Mouse (Mus musculus) midbrain, embryonic 14.5 days (tissue): ENCODE measurements around the gene Ptprj. TPM values are rescaled to one million over a fixed set of nuclear protein-coding genes. Genes with fewer than 3 reads are reported as not detected.

Experiments
- ATAC-seq: fragments of 200-750 bp; cut with Nextera tagmentation; 2 replicates; pipeline ENCODE4 v1.8.0; 2017; ENCODE audit warnings: moderate number of reproducible peaks, moderate library complexity; ENCODE audit not compliant: low FRiP score, low TSS enrichment
- DNase-seq: peaks from one replicate; pipeline ENCODE4 v3.0.0-alpha.2; 2015
- H3K27ac ChIP-seq: fragments of 300-500 bp; sonication (generic); replicated peaks from 2 replicates; pipeline ENCODE4 v1.5.1; 2014; ENCODE audit warnings: mild to moderate bottlenecking, low read depth, low read length, moderate library complexity
- H3K27me3 ChIP-seq: fragments of 300-500 bp; sonication (generic); 2 replicates; pipeline ENCODE4 v1.6.1; 2014; ENCODE audit warnings: low read length, control low read depth, mixed read lengths; ENCODE audit not compliant: control insufficient read depth, insufficient read depth
- H3K36me3 ChIP-seq: fragments of 300-500 bp; sonication (generic); 2 replicates; pipeline ENCODE4 v1.6.1; 2014; ENCODE audit warnings: low read length, control low read depth; ENCODE audit not compliant: control insufficient read depth, insufficient read depth
- H3K4me1 ChIP-seq: fragments of 300-500 bp; sonication (generic); 2 replicates; pipeline ENCODE4 v1.6.1; 2014; ENCODE audit warnings: mild to moderate bottlenecking, antibody characterized with exemption, low read length, control low read depth; ENCODE audit not compliant: control insufficient read depth, insufficient read depth
- H3K4me2 ChIP-seq: fragments of 300-500 bp; sonication (generic); 2 replicates; pipeline ENCODE4 v1.6.1; 2014; ENCODE audit warnings: mild to moderate bottlenecking, low read length, moderate library complexity
- H3K4me3 ChIP-seq: fragments of 300-500 bp; sonication (generic); replicated peaks from 2 replicates; pipeline ENCODE4 v1.5.1; 2014; ENCODE audit warnings: low read depth, low read length
- H3K9ac ChIP-seq: fragments of 300-500 bp; sonication (generic); replicated peaks from 2 replicates; pipeline ENCODE4 v1.6.1; 2014; ENCODE audit warnings: mild to moderate bottlenecking, low read length, moderate library complexity
- H3K9me3 ChIP-seq: fragments of 300-500 bp; sonication (generic); 2 replicates; pipeline ENCODE4 v1.6.1; 2016; ENCODE audit warnings: low read length, control low read depth, mixed read lengths; ENCODE audit not compliant: control insufficient read depth
- WGBS: fragments of 180-500 bp; shearing (Covaris S2); extraction: QIAGEN DNeasy Blood & Tissue Kit; methylation state at CpG from one replicate; pipeline ENCODE4 v1.1.7; 2014; 5-methylcytosine and 5-hydroxymethylcytosine counted together
- polyA plus RNA-seq: library from polyadenylated mRNA; unstranded; fragments of >200 nt; fragmentation: Nextera tagmentation; extraction: Ambion mirVana; gene quantifications from 2 replicates; pipeline ENCODE4 v1.2.1, GENCODE M21; 2014

The Ptprj gene
- polyA plus RNA-seq, 1 experiment from 2014 or later: 7.1 TPM

DNA sequence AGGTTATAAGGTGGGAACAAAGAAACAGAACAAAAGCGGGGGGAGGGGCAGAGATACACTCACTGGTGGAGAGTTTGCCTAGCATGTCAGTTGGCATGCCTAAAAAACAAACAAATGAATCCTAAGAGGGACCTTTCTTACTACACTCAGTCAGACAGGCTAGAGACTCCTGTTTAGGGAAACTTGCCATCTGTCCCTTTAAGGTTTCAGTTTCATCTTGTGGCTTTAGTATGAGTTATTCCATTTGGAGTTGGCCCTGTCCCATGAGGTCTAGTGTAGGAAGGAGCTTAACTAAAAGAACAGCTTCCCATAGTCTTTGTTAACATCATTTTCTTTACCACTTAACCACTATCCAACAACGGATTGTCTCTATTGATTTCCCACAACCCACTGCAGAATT, 32.6 kb upstream of the Ptprj start:
- H3K27me3 ChIP-seq: no peaks in the 10 kb centered on the region
- no peak for DNase-seq
- ATAC-seq: no peak
- H3K4me2 ChIP-seq: no peak overlapping the region
- no peaks in the 10 kb centered on the region for H3K36me3 ChIP-seq
- 81% methylated on average over 2 of the region's 2 CpGs for whole genome bisulfite sequencing
- H3K4me3 ChIP-seq: no peak overlapping the region
- H3K4me1 ChIP-seq: no peaks in the 10 kb centered on the region
- no peaks in the 10 kb centered on the region for H3K9me3 ChIP-seq
- H3K27ac ChIP-seq: no peak overlapping the region
- H3K9ac ChIP-seq: no peak overlapping the region

DNA sequence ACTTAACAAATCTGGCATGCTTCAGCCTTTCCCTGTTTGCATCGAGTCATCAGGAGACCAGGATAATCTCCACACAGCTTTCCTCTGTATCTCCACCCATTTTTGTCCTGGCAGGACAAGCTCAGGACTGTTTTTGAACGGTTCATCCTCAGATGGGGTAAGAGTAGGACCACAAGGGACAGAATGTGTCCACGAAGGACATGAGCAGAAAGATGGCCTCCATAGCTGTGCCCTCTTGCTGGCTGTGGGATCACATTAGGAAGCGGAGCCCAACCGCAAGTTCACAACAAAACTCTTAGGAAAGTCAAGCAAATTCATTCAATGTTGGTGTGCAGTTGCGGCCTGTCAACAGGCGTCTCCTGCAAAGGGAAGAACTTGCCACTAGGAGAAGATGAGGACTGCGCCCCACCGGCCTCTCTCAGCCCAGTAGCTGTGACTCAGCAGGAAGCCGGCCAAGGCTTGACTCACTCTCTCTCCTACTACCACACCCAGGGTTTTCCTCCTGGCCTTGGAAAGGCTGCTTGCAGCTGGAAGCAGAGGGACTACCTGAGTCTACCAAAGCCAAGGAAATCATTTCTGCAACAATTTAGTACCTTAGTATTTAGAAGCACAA, 31.6 kb upstream of the Ptprj start:
- Histone ChIP-seq H3K9me3 (no peaks in the 10 kb centered on the region), H3K4me2 (no peak overlapping the region), H3K27me3 (no peaks in the 10 kb centered on the region), H3K4me1 (no peaks in the 10 kb centered on the region), H3K27ac (no peak overlapping the region), H3K9ac (no peak overlapping the region), H3K4me3 (no peak overlapping the region), H3K36me3 (no peaks in the 10 kb centered on the region)
- no peak for DNase-seq
- 90% methylated on average over 10 of the region's 10 CpGs for WGBS
- ATAC-seq: no peak

DNA sequence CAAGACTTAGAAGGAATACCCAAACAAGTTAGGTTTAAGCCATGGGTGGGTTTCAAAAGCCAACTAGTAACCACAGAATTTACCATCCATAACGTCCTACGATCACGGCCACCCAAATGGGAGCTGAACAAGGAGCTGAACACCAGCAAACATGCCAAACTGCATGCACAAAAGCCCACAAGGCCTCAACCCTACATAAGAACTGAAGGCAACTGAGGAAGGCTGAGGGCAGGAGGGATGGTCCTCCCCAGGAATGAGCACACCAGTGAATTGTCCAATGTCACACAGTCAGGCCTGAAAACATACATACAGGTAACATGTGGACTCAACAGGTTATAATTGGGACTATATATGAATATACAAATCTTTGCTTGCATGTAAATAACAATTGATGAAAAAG, 20.6 kb upstream of the Ptprj start:
- Histone ChIP-seq H3K4me1 (no peaks in the 10 kb centered on the region), H3K27ac (no peak overlapping the region), H3K4me3 (no peak overlapping the region), H3K4me2 (no peak overlapping the region), H3K27me3 (no peaks in the 10 kb centered on the region), H3K9ac (no peak overlapping the region), H3K9me3 (no peaks in the 10 kb centered on the region), H3K36me3 (no peaks in the 10 kb centered on the region)
- 98% methylated on average over 3 of the region's 3 CpGs for WGBS
- DNase-seq (no peak), ATAC-seq (no peak)

DNA sequence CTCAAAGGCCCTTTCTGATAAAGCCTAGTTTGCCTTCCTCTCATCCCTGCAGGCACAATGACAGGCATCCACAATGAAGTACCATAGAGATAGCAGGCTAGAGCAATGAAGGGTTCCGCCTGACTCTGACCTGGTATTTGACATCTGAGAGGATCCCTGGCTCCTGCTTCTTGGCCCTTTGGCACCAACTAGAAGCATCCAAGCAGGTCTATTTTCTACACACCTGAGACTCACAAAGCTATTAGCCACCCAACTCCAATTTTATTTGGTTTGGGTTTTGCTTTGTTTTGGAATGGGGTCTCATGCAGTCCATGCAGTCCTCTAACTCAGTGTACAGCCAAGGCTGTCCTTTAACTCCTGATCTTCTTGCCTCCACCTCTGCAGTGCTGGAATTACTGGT, 7.7 kb upstream of the Ptprj start:
- Histone ChIP-seq H3K4me3 (no peak overlapping the region), H3K27ac (no peak overlapping the region), H3K9ac (no peak overlapping the region), H3K36me3 (no peaks in the 10 kb centered on the region), H3K9me3 (0 out of 2 replicates have a peak, but pooled peaks cover 3% of the 10 kb centered on the region), H3K4me1 (no peaks in the 10 kb centered on the region), H3K27me3 (no peaks in the 10 kb centered on the region), H3K4me2 (no peak overlapping the region)
- ATAC-seq (no peak), DNase-seq (no peak)
- 82% methylated on average over 1 of the region's 1 CpGs for WGBS

DNA sequence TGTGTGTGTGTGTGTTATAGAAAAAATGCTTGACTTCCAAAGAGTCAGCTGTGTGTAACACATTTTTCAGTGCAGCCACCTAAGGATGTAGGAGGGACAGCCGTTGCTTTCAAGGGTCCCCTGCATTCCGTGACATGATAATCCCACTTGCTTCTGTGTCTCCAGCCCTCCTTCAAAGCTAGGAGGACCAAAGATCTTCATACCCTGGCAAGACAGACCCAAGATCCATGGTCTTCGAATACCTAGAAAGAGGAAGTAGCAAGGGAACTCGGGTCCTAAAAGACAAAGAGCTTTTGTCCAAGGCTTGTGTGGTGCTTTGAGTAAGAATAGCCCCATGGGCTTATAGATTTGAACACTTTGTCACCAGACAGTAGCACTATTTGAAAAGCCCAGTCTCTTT, 4.1 kb upstream of the Ptprj start:
- no peaks in the 10 kb centered on the region for H3K27me3 ChIP-seq
- DNase-seq: no peak
- ATAC-seq: no peak
- 0 out of 2 replicates have a peak, but pooled peaks cover 3% of the 10 kb centered on the region for H3K9me3 ChIP-seq
- 51% methylated on average over 4 of the region's 4 CpGs for WGBS
- H3K4me2 ChIP-seq: no peak overlapping the region
- H3K4me1 ChIP-seq: 0 out of 2 replicates have a peak, but pooled peaks cover 3% of the 10 kb centered on the region
- H3K27ac ChIP-seq: no peak overlapping the region
- H3K9ac ChIP-seq: no peak overlapping the region
- no peak overlapping the region for H3K4me3 ChIP-seq
- no peaks in the 10 kb centered on the region for H3K36me3 ChIP-seq

DNA sequence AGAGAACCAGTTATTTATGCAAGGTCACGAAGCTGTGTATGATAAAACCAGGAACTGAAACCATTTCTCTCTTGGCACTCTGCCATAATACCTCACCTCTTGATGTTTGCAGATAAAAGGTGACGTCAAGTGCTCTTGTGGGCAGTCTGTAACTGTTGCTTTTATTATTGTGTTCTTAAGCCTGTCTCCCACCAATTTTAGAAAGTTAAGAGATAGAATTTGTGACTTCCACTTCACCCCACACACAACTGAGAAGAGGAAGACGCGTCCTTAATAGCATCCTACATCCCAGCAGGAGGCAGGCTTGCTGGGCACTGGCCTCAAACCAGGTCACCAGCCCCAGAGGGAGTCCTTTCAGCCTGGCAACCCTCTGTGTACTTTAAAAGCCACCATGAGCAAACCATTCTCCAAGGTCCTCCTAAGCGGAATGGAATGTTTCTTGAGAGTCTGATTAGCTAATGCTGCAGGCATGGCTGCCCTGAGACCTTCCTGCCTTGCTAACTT, 3.2 kb upstream of the Ptprj start:
- H3K36me3 ChIP-seq: no peaks in the 10 kb centered on the region
- no peak for DNase-seq
- 32% methylated on average over 5 of the region's 5 CpGs for WGBS

DNA sequence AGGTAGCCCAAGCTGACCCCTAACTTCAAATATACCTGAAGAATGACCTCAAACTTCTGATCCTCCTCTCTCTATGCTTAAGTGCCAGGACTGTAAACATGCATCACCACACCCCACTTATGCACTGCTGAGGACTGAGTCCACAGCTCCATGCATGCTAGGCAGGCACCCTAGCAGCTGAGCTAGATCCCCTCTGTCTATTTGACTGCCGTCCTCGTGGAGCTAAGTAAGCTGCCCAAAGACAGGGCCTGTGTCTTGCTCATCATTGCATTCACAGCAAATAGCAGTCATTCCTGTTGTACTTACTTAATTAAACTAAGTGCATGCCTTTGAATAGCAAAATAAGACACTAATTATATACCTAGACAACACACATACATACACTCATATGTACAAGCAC, 2.4 kb upstream of the Ptprj start:
- Histone ChIP-seq H3K36me3 (no peaks in the 10 kb centered on the region), H3K27me3 (no peaks in the 10 kb centered on the region), H3K9me3 (0 out of 2 replicates have a peak, but pooled peaks cover 3% of the 10 kb centered on the region), H3K9ac (no peak overlapping the region), H3K27ac (no peak overlapping the region), H3K4me1 (0 out of 2 replicates have a peak, but pooled peaks cover 3% of the 10 kb centered on the region), H3K4me2 (no peak overlapping the region), H3K4me3 (no peak overlapping the region)
- 57% methylated on average over 2 of the region's 2 CpGs for WGBS
- no peak for ATAC-seq
- no peak for DNase-seq

More for the DNA sequence above, 3.2 kb upstream of the Ptprj start:
- 0 out of 2 replicates have a peak, but pooled peaks cover 3% of the 10 kb centered on the region for H3K9me3 ChIP-seq
- H3K4me3 ChIP-seq: no peak overlapping the region
- H3K4me1 ChIP-seq: 0 out of 2 replicates have a peak, but pooled peaks cover 3% of the 10 kb centered on the region
- H3K4me2 ChIP-seq: no peak overlapping the region
- no peak overlapping the region for H3K27ac ChIP-seq
- H3K9ac ChIP-seq: no peak overlapping the region
- no peaks in the 10 kb centered on the region for H3K27me3 ChIP-seq
- no peak for ATAC-seq

DNA sequence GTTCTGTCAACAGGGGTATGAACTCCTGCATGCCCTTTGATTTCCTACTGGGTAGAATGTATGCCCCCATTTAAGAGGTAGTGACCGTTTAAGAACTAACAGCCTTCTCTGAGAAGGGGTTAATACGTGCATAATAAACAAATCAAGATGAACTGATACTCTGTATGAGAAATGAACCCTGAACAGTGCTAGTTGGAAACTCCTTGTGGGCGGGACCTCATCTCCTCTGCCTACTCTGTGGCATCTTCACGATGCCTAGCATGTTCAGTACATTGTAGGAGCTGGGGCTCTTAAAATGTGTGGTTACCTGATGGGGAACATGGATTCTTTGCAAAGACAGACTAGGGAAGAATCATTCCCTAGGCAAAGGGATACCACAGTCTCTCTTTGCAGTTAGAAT, 1.9 kb upstream of the Ptprj start:
- ATAC-seq (no peak), DNase-seq (no peak)
- no peaks in the 10 kb centered on the region for H3K27me3 ChIP-seq
- H3K27ac ChIP-seq: no peak overlapping the region
- no peak overlapping the region for H3K4me2 ChIP-seq
- H3K4me3 ChIP-seq: no peak overlapping the region
- WGBS: 86% methylated on average over 4 of the region's 4 CpGs
- 0 out of 2 replicates have a peak, but pooled peaks cover 3% of the 10 kb centered on the region for H3K4me1 ChIP-seq
- H3K9ac ChIP-seq: no peak overlapping the region
- no peaks in the 10 kb centered on the region for H3K36me3 ChIP-seq
- H3K9me3 ChIP-seq: 0 out of 2 replicates have a peak, but pooled peaks cover 3% of the 10 kb centered on the region

DNA sequence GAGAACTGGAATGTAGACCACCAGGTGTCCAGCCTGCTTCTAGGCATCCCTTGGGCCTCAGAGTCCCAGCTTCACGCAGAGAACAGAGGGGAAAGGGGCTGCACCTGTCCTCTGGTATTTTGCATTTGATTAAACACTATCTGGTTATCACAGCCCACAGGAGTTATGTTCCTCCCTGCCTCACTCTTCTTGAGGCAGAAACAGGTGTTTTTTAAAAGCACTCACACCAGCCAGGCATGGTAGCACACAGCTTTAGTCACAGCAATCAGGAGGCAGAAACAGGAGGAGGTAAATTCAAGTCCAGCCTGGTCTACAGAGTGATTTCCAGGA, 1.3 kb upstream of the Ptprj start:
- Histone ChIP-seq H3K4me1 (0 out of 2 replicates have a peak, but pooled peaks cover 3% of the 10 kb centered on the region), H3K9ac (no peak overlapping the region), H3K9me3 (0 out of 2 replicates have a peak, but pooled peaks cover 3% of the 10 kb centered on the region), H3K4me3 (no peak overlapping the region), H3K36me3 (no peaks in the 10 kb centered on the region), H3K27ac (no peak overlapping the region), H3K4me2 (no peak overlapping the region), H3K27me3 (no peaks in the 10 kb centered on the region)
- 45% methylated on average over 1 of the region's 1 CpGs for WGBS
- no peak for DNase-seq
- no peak for ATAC-seq
